In the genomic region with DNA sequence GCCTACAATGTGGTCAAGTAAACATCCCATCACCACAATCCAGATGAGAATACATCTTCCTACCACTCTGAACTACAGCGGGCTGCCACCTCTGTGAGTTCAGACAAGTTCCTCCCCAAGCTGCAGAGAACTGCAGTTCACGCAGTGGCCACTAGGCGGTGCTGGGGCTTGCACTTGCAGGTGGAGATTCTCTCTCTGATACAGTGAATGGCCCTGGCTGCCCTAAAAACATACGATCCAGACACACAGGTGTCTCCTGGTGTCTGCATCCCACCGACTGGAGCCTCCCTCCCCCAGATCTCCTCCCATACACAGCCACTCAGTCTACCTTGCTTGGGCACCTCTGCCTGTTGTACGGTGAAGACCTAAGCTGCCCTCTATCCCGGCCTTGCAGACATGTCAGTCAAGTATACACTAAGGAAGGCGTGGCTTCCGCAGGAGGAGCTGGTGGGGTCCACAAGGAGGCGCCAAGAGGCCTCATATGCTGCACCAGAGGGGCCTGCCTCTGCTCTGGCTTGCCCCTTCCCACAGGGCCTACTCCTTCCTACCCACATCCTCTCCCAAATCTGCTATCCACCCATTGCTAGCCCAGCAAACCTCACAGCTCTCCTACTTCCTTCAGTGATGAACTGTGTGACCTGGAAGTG, we compare ENCODE assay signal across 8 mouse cellular contexts. TPM values are rescaled to one million over a fixed set of nuclear protein-coding genes. Genes with fewer than 3 reads are reported as not detected.
DNase-seq lines count a peak whose midpoint lies in the region; ATAC-seq and TF ChIP-seq lines count a peak whose summit lies in the region.

No protein-coding gene starts in this region.

- no peak overlapping the region for H3K4me3 ChIP-seq in C2C12 (ENCODE audit: insufficient read depth, poor library complexity, severe bottlenecking)
- no peak overlapping the region for H3K4me3 ChIP-seq in heart, embryonic 13.5 days
- H3K4me3 ChIP-seq in kidney, postnatal 0 days (replicated peaks; ENCODE audit: low read depth, low read length): no peak overlapping the region
- H3K4me3 ChIP-seq in liver, embryonic 11.5 days (ENCODE audit: low read depth, low read length): no peak overlapping the region

- peaks cover 17% of the 10 kb centered on the region for H3K4me1 ChIP-seq in heart, embryonic 13.5 days
- H3K4me1 ChIP-seq in kidney, postnatal 0 days (replicated peaks; ENCODE audit: insufficient read depth, low read length): peaks cover 3% of the 10 kb centered on the region; the same call in 1 of the 2 replicates
- no peaks in the 10 kb centered on the region for H3K4me1 ChIP-seq in liver, embryonic 11.5 days (replicated peaks; ENCODE audit: control insufficient read depth, insufficient read depth, low read length)

- H3K79me2 ChIP-seq in C2C12 (ENCODE audit: control insufficient read depth, insufficient read depth): peaks cover 54% of the 10 kb centered on the region

- H3K9ac ChIP-seq in heart, embryonic 13.5 days: no peak overlapping the region
- H3K9ac ChIP-seq in kidney, postnatal 0 days (ENCODE audit: low read depth, low read length): no peak overlapping the region
- H3K9ac ChIP-seq in liver, embryonic 11.5 days (ENCODE audit: low read depth, low read length): no peak overlapping the region

- H3K27ac ChIP-seq in heart, embryonic 13.5 days (replicated peaks): no peak overlapping the region
- no peak overlapping the region for H3K27ac ChIP-seq in kidney, postnatal 0 days
- H3K27ac ChIP-seq in liver, embryonic 11.5 days (ENCODE audit: low read depth, low read length): no peak overlapping the region

- peak overlapping the region; percentile 31 for H3K4me2 ChIP-seq in heart, embryonic 13.5 days
- H3K4me2 ChIP-seq in kidney, postnatal 0 days (ENCODE audit: low read length): no peak overlapping the region
- peak overlapping the region; percentile 21; the same call in 1 of the 2 replicates for H3K4me2 ChIP-seq in liver, embryonic 11.5 days

- ATAC-seq in erythroid progenitor cell, adult 5-6 weeks (replicated peaks; ENCODE audit: low FRiP score, poor library complexity, severe bottlenecking): 0 out of 2 replicates have a peak, but pooled peaks have one; percentile 51
- peak; percentile 39; the same call in 1 of the 2 replicates for ATAC-seq in heart, embryonic 13.5 days (ENCODE audit: extremely low read depth, insufficient number of reproducible peaks, low FRiP score, low TSS enrichment)
- ATAC-seq in kidney, postnatal 0 days (replicated peaks; ENCODE audit: low FRiP score, low read depth): peak; percentile 84
- ATAC-seq in liver, embryonic 11.5 days (replicated peaks; ENCODE audit: low FRiP score): peak; percentile 72

- peaks cover 26% of the 10 kb centered on the region for H3K79me3 ChIP-seq in C2C12 (ENCODE audit: low read depth)

- DNase-seq in brain, embryonic 14.5 days (ENCODE audit: low read depth): peak; percentile 94
- DNase-seq in kidney, postnatal 0 days (ENCODE audit: low spot score): peak; percentile 91
- DNase-seq in liver, embryonic 11.5 days (ENCODE audit: low spot score): peak; percentile 85
- peak; percentile 97 for DNase-seq in naive thymus-derived CD4-positive, alpha-beta T cell, adult 2 months (ENCODE audit: low read depth)
- peak; percentile 94 for DNase-seq in splenic B cell, adult 2 months (ENCODE audit: low read depth, low spot score)

- TF ChIP-seq POLR2A in brain, embryonic 14.5 days (IDR thresholded peaks at IDR 0.05; ENCODE audit: borderline replicate concordance, extremely low read depth, insufficient read depth, insufficient read length, poor library complexity, severe bottlenecking): no peak

- H3K36me3 ChIP-seq in C2C12 (ENCODE audit: control insufficient read depth, insufficient read depth): peaks cover 91% of the 10 kb centered on the region
- H3K36me3 ChIP-seq in heart, embryonic 13.5 days: peaks cover 76% of the 10 kb centered on the region
- H3K36me3 ChIP-seq in kidney, postnatal 0 days (ENCODE audit: insufficient read depth, low read length): peaks cover 31% of the 10 kb centered on the region
- no peaks in the 10 kb centered on the region; the same call in 1 of the 2 replicates for H3K36me3 ChIP-seq in liver, embryonic 11.5 days (ENCODE audit: control insufficient read depth, insufficient read depth, low read length)
- no peaks in the 10 kb centered on the region for H3K36me3 ChIP-seq in splenic B cell, adult 2 months (ENCODE audit: control insufficient read depth, insufficient read depth, low read length, poor library complexity, severe bottlenecking)

- 5% methylated on average over 10 of the region's 10 CpGs for WGBS in heart, embryonic 13.5 days
- WGBS in kidney, postnatal 0 days: 9% methylated on average over 10 of the region's 10 CpGs
- WGBS in liver, embryonic 11.5 days: 3% methylated on average over 10 of the region's 10 CpGs

- H3K9me3 ChIP-seq in heart, embryonic 13.5 days: no peaks in the 10 kb centered on the region
- H3K9me3 ChIP-seq in kidney, postnatal 0 days (replicated peaks; ENCODE audit: low read length): no peaks in the 10 kb centered on the region
- H3K9me3 ChIP-seq in liver, embryonic 11.5 days (ENCODE audit: control insufficient read depth, low read length): no peaks in the 10 kb centered on the region

- no peak overlapping the region for H3ac ChIP-seq in C2C12 (ENCODE audit: control insufficient read depth, insufficient read length, low read depth)

- H3K27me3 ChIP-seq in C2C12 (ENCODE audit: control insufficient read depth, insufficient read depth, insufficient read length): no peaks in the 10 kb centered on the region
- no peaks in the 10 kb centered on the region for H3K27me3 ChIP-seq in heart, embryonic 13.5 days (replicated peaks)
- H3K27me3 ChIP-seq in kidney, postnatal 0 days (ENCODE audit: insufficient read depth, low read length): no peaks in the 10 kb centered on the region
- no peaks in the 10 kb centered on the region for H3K27me3 ChIP-seq in liver, embryonic 11.5 days (replicated peaks; ENCODE audit: control insufficient read depth, insufficient read depth, low read length)
- no peaks in the 10 kb centered on the region for H3K27me3 ChIP-seq in splenic B cell, adult 2 months (ENCODE audit: control insufficient read depth, insufficient read depth, low read length, poor library complexity, severe bottlenecking)

- TF ChIP-seq CTCF in C2C12 (IDR thresholded peaks at IDR 0.05; ENCODE audit: control insufficient read depth, insufficient read depth, insufficient read length): peak; percentile 89
- peak; percentile 99 for TF ChIP-seq CTCF in brain, embryonic 14.5 days (IDR thresholded peaks at IDR 0.05; ENCODE audit: borderline replicate concordance, extremely low read depth, insufficient read depth, insufficient read length)
- peak; percentile 89 for TF ChIP-seq CTCF in kidney, postnatal 0 days (IDR thresholded peaks at IDR 0.05; ENCODE audit: low read depth)

TF ChIP-seq in C2C12, 6 proteins besides CTCF, POLR2A, EP300 and RAD21:
- TF ChIP-seq USF1 (IDR thresholded peaks at IDR 0.05; ENCODE audit: low read depth): no peak

RNA-seq across cellular contexts. Expression of a gene that starts 11.0 kb away (rescaled TPM):
- polyA plus RNA-seq in C2C12 (2012; fragmentation: generic; extraction: Trizol): 0.08 TPM
- 0.18 and 0.40 TPM in 2 replicates for polyA plus RNA-seq in brain, embryonic 14.5 days (2012; rRNA removed)
- 2.2 TPM in 1 of 2 replicates, not detected in the other for total RNA-seq in erythroid progenitor cell, adult 5-6 weeks (2015; ENCODE audit: low replicate concordance)
- 1.2 and 9.6 TPM in 2 replicates for total RNA-seq in erythroid progenitor cell, adult 5-6 weeks (2017; ENCODE audit: low replicate concordance)
- polyA plus RNA-seq in heart, embryonic 13.5 days (2015; fragmentation: Nextera tagmentation; extraction: Ambion mirVana): 0.33 and 0.57 TPM in 2 replicates
- 1.3 and 1.7 TPM in 2 replicates for polyA plus RNA-seq in kidney, postnatal 0 days (2015; fragmentation: Nextera tagmentation; extraction: Ambion mirVana)
- polyA plus RNA-seq in liver, embryonic 11.5 days (2014; fragmentation: Nextera tagmentation; extraction: Ambion mirVana): not detected in 2 replicates

RNA-seq across cellular contexts. Expression of a gene that starts 46.6 kb away (rescaled TPM):
- polyA plus RNA-seq in C2C12 (2012; fragmentation: generic; extraction: Trizol): 180 TPM
- 25.5 and 31.7 TPM in 2 replicates for polyA plus RNA-seq in brain, embryonic 14.5 days (2012; rRNA removed)
- total RNA-seq in erythroid progenitor cell, adult 5-6 weeks (2015; ENCODE audit: low replicate concordance): 0.36 TPM in 1 of 2 replicates, not detected in the other
- not detected in 2 replicates for total RNA-seq in erythroid progenitor cell, adult 5-6 weeks (2017; ENCODE audit: low replicate concordance)
- 3.4 TPM in 2 replicates for polyA plus RNA-seq in heart, embryonic 13.5 days (2015; fragmentation: Nextera tagmentation; extraction: Ambion mirVana)
- 5.8 and 6.2 TPM in 2 replicates for polyA plus RNA-seq in kidney, postnatal 0 days (2015; fragmentation: Nextera tagmentation; extraction: Ambion mirVana)
- polyA plus RNA-seq in liver, embryonic 11.5 days (2014; fragmentation: Nextera tagmentation; extraction: Ambion mirVana): 0.95 and 1.2 TPM in 2 replicates
